In genomic region chrX:134746459-134746858, GRCm38 (mm10) we compare ENCODE assay signal across 8 mouse cellular contexts. TPM values are rescaled to one million over a fixed set of nuclear protein-coding genes. Genes with fewer than 3 reads are reported as not detected.
DNase-seq lines count a peak whose midpoint lies in the region; ATAC-seq and TF ChIP-seq lines count a peak whose summit lies in the region.

No protein-coding gene starts in this region.

- peak; percentile 71 for TF ChIP-seq CTCF in heart, postnatal 0 days (IDR thresholded peaks at IDR 0.05; ENCODE audit: low read depth)
- peak in 1 of 2 experiments; percentile 73; a peak in 2 of 4 replicates for TF ChIP-seq CTCF in CH12.LX (conservative IDR thresholded peaks at IDR 0.05 in 1 of 2, IDR thresholded peaks at IDR 0.05 in 1 of 2; ENCODE audit: low read depth in 2 of 2, low read length in 2 of 2)
- peak; percentile 81 for TF ChIP-seq CTCF in cerebellum, adult 2 months (IDR thresholded peaks at IDR 0.05; ENCODE audit: borderline replicate concordance, insufficient read depth, low read depth, low read length)

- dilution Hi-C loops in CH12.LX (cut with MboI; ENCODE audit: extremely low pct_ligation_motif_present, extremely low pct_unique_long_range_greater_than_20kb, low sequenced_read_pairs), result no loop called here

- H3K36me3 ChIP-seq in heart, postnatal 0 days (replicated peaks; ENCODE audit: control insufficient read depth, insufficient read depth, low read length), result no peaks in the 10 kb centered on the region
- H3K36me3 ChIP-seq in heart, embryonic 10.5 days, result no peaks in the 10 kb centered on the region
- H3K36me3 ChIP-seq in CH12.LX (replicated peaks in 1 of 2; ENCODE audit: control insufficient read depth in 1 of 2, insufficient read depth in 1 of 2, low read length in 1 of 2), result no peaks in the 10 kb centered on the region
- no peaks in the 10 kb centered on the region for H3K36me3 ChIP-seq in midbrain, embryonic 15.5 days (replicated peaks)

- ATAC-seq in heart, postnatal 0 days (ENCODE audit: insufficient read depth, low read depth), result peak; percentile 21; the same call in 1 of the 2 replicates
- peak; percentile 27; the same call in 1 of the 2 replicates for ATAC-seq in granulocyte monocyte progenitor cell, adult 5-6 weeks (replicated peaks; ENCODE audit: poor library complexity, severe bottlenecking)
- peak; percentile 41; the same call in 1 of the 2 replicates for ATAC-seq in midbrain, embryonic 15.5 days (replicated peaks)

- H3K4me1 ChIP-seq in heart, postnatal 0 days (ENCODE audit: control insufficient read depth, insufficient read depth), result no peaks in the 10 kb centered on the region
- no peaks in the 10 kb centered on the region for H3K4me1 ChIP-seq in heart, embryonic 10.5 days
- peaks cover 0 to 8% of the 10 kb centered on the region in 2 experiments; a peak in 2 of 4 replicates for H3K4me1 ChIP-seq in CH12.LX (ENCODE audit: control insufficient read depth in 1 of 2, insufficient read depth in 2 of 2)
- H3K4me1 ChIP-seq in cerebellum, adult 2 months (ENCODE audit: control insufficient read depth, insufficient read depth, low read length), result no peaks in the 10 kb centered on the region; the same call in 1 of the 2 replicates
- H3K4me1 ChIP-seq in midbrain, embryonic 15.5 days, result peaks cover 8% of the 10 kb centered on the region

- DNase-seq in heart, postnatal 0 days (ENCODE audit: low spot score), result peak; percentile 20
- no peak for DNase-seq in heart, embryonic 10.5 days (ENCODE audit: low spot score)
- DNase-seq in CH12.LX (ENCODE audit: extremely low read depth), result peak; percentile 41
- DNase-seq in cerebellum, adult 2 months, result peak; percentile 45 to 49
- DNase-seq in layer of hippocampus, postnatal 10 days (ENCODE audit: low spot score in 2 of 2), result peak; percentile 21 to 43
- DNase-seq in thymus, postnatal 14 days, result peak; percentile 66

- no peak overlapping the region for H3K4me3 ChIP-seq in heart, postnatal 0 days (ENCODE audit: low read depth, low read length)
- no peak overlapping the region for H3K4me3 ChIP-seq in heart, embryonic 10.5 days
- no peak overlapping the region for H3K4me3 ChIP-seq in CH12.LX (replicated peaks in 1 of 3; ENCODE audit: low read depth in 2 of 3, low read length in 2 of 3, poor library complexity in 1 of 3)
- H3K4me3 ChIP-seq in cerebellum, adult 2 months (replicated peaks; ENCODE audit: insufficient read depth, low read depth, low read length), result no peak overlapping the region
- H3K4me3 ChIP-seq in midbrain, embryonic 15.5 days, result no peak overlapping the region

- H3K9me3 ChIP-seq in heart, postnatal 0 days (replicated peaks; ENCODE audit: control insufficient read depth, low read length), result no peaks in the 10 kb centered on the region
- no peaks in the 10 kb centered on the region for H3K9me3 ChIP-seq in heart, embryonic 10.5 days
- H3K9me3 ChIP-seq in CH12.LX (replicated peaks; ENCODE audit: low read length), result no peaks in the 10 kb centered on the region
- H3K9me3 ChIP-seq in midbrain, embryonic 15.5 days, result no peaks in the 10 kb centered on the region

- TF ChIP-seq POLR2A in CH12.LX (IDR thresholded peaks at IDR 0.05; ENCODE audit: low read depth, low read length), result no peak
- TF ChIP-seq POLR2A in cerebellum, adult 2 months (IDR thresholded peaks at IDR 0.05; ENCODE audit: borderline replicate concordance, insufficient read depth, low read length), result no peak

- no peak overlapping the region for H3K9ac ChIP-seq in heart, postnatal 0 days (replicated peaks; ENCODE audit: low read depth, low read length)
- H3K9ac ChIP-seq in CH12.LX (ENCODE audit: insufficient read depth, low read depth), result no peak overlapping the region
- no peak overlapping the region for H3K9ac ChIP-seq in midbrain, embryonic 15.5 days

- no peaks in the 10 kb centered on the region for H3K27me3 ChIP-seq in heart, postnatal 0 days (ENCODE audit: control insufficient read depth, insufficient read depth, low read length)
- H3K27me3 ChIP-seq in heart, embryonic 10.5 days (ENCODE audit: insufficient read depth, poor library complexity, severe bottlenecking), result peaks cover 25% of the 10 kb centered on the region
- no peaks in the 10 kb centered on the region for H3K27me3 ChIP-seq in CH12.LX (replicated peaks)
- no peaks in the 10 kb centered on the region for H3K27me3 ChIP-seq in cerebellum, adult 2 months (ENCODE audit: control insufficient read depth, insufficient read depth, low read length)
- peaks cover 3% of the 10 kb centered on the region; the same call in 1 of the 2 replicates for H3K27me3 ChIP-seq in midbrain, embryonic 15.5 days (replicated peaks)

- in situ Hi-C loops in CH12.LX (cut with MboI; ENCODE audit: low pct_ligation_motif_present, low pct_unique_long_range_greater_than_20kb, low sequenced_read_pairs), result no loop called here

- H3K27ac ChIP-seq in heart, postnatal 0 days (ENCODE audit: low read depth), result no peak overlapping the region
- H3K27ac ChIP-seq in heart, embryonic 10.5 days, result no peak overlapping the region
- H3K27ac ChIP-seq in CH12.LX (ENCODE audit: insufficient read depth, low read depth), result no peak overlapping the region
- H3K27ac ChIP-seq in cerebellum, adult 2 months (ENCODE audit: insufficient read depth, low read length), result no peak overlapping the region
- H3K27ac ChIP-seq in midbrain, embryonic 15.5 days, result no peak overlapping the region

- H3K79me2 ChIP-seq in CH12.LX (replicated peaks; ENCODE audit: control insufficient read depth, extremely low read depth, insufficient read depth, poor library complexity, severe bottlenecking), result no peaks in the 10 kb centered on the region

- peak; percentile 70 for TF ChIP-seq RAD21 in CH12.LX (IDR thresholded peaks at IDR 0.05; ENCODE audit: low read depth, low read length)

- TF ChIP-seq EP300 in heart, postnatal 0 days (IDR thresholded peaks at IDR 0.05; ENCODE audit: low read depth), result no peak
- TF ChIP-seq EP300 in CH12.LX (IDR thresholded peaks at IDR 0.05; ENCODE audit: low read length), result no peak

- 29% methylated on average over 5 of the region's 5 CpGs for WGBS in heart, postnatal 0 days
- 35% methylated on average over 5 of the region's 5 CpGs for WGBS in heart, embryonic 10.5 days
- 17% methylated on average over 5 of the region's 5 CpGs for WGBS in cerebellum, adult 2 months
- WGBS in midbrain, embryonic 15.5 days, result 32% methylated on average over 5 of the region's 5 CpGs

- no peak overlapping the region for H3K4me2 ChIP-seq in heart, postnatal 0 days (ENCODE audit: low read depth, low read length)
- no peak overlapping the region for H3K4me2 ChIP-seq in CH12.LX (ENCODE audit: insufficient read depth, low read depth, poor library complexity, severe bottlenecking)
- H3K4me2 ChIP-seq in midbrain, embryonic 15.5 days, result no peak overlapping the region

TF ChIP-seq in CH12.LX, 34 proteins besides CTCF, POLR2A, EP300 and RAD21:
- TF ChIP-seq SMC3 (IDR thresholded peaks at IDR 0.05; ENCODE audit: low read depth, low read length), result peak; percentile 84
- TF ChIP-seq CHD1 (IDR thresholded peaks at IDR 0.05; ENCODE audit: low read depth, low read length), result no peak
TF ChIP-seq in CH12.LX: peak in this region for 1.

RNA-seq across cellular contexts. Expression of gene Armcx6, which starts 4.8 kb away (rescaled TPM):
- 7.7 and 13.7 TPM in 2 replicates for total RNA-seq in heart, postnatal 0 days (2014; rRNA removed; ENCODE audit: low replicate concordance)
- 7.3 and 7.8 TPM in 2 replicates for polyA plus RNA-seq in heart, postnatal 0 days (2015; fragmentation: Nextera tagmentation; extraction: Ambion mirVana)
- polyA plus RNA-seq in heart, embryonic 10.5 days (2016; fragmentation: Nextera tagmentation; extraction: Ambion mirVana), result 15.5 and 18.2 TPM in 2 replicates
- total RNA-seq in CH12.LX (2012; rRNA removed), result 0.67 and 1.2 TPM in 2 replicates
- 1.3 and 1.7 TPM in 2 replicates for total RNA-seq in CH12.LX (2014; rRNA removed)
- polyA plus RNA-seq in CH12.LX (2012; ENCODE audit: insufficient read length, low read depth), result 1.7 and 2.2 TPM in 2 replicates
- polyA plus RNA-seq in cerebellum, adult 2 months (2012; rRNA removed), result 10.1 and 11.6 TPM in 2 replicates
- total RNA-seq in granulocyte monocyte progenitor cell, adult 5-6 weeks (2014; fragmentation: Nextera tagmentation), result 1.4 and 5.2 TPM in 2 replicates
- 2.8 and 4.5 TPM in 2 replicates for total RNA-seq in granulocyte monocyte progenitor cell, adult 5-6 weeks (2017)
- total RNA-seq in layer of hippocampus, postnatal 10 days (2021), result 10 to 100 TPM in 1 of 2 experiments, 1 to 10 TPM in 1; 9.5 to 10.4 TPM
- polyA plus RNA-seq in midbrain, embryonic 15.5 days (2015; fragmentation: Nextera tagmentation; extraction: Ambion mirVana), result 44.8 and 52.8 TPM in 2 replicates

RNA-seq across cellular contexts. Expression of gene Armcx3, which starts 9.9 kb away (rescaled TPM):
- total RNA-seq in heart, postnatal 0 days (2014; rRNA removed; ENCODE audit: low replicate concordance), result 22.1 and 33.6 TPM in 2 replicates
- 59.5 and 64.1 TPM in 2 replicates for polyA plus RNA-seq in heart, postnatal 0 days (2015; fragmentation: Nextera tagmentation; extraction: Ambion mirVana)
- 70.7 and 82.5 TPM in 2 replicates for polyA plus RNA-seq in heart, embryonic 10.5 days (2016; fragmentation: Nextera tagmentation; extraction: Ambion mirVana)
- total RNA-seq in CH12.LX (2012; rRNA removed), result 8.6 and 11.6 TPM in 2 replicates
- total RNA-seq in CH12.LX (2014; rRNA removed), result 0.23 and 0.49 TPM in 2 replicates
- 1.1 and 1.2 TPM in 2 replicates for polyA plus RNA-seq in CH12.LX (2012; ENCODE audit: insufficient read length, low read depth)
- 62.2 and 66.1 TPM in 2 replicates for polyA plus RNA-seq in cerebellum, adult 2 months (2012; rRNA removed)
- 27.7 and 30.1 TPM in 2 replicates for total RNA-seq in granulocyte monocyte progenitor cell, adult 5-6 weeks (2014; fragmentation: Nextera tagmentation)
- 29.2 and 32.9 TPM in 2 replicates for total RNA-seq in granulocyte monocyte progenitor cell, adult 5-6 weeks (2017)
- 100 to 1,000 TPM in 1 of 2 experiments, 10 to 100 TPM in 1; 93.6 to 109 TPM for total RNA-seq in layer of hippocampus, postnatal 10 days (2021)
- 71.3 and 73.2 TPM in 2 replicates for polyA plus RNA-seq in midbrain, embryonic 15.5 days (2015; fragmentation: Nextera tagmentation; extraction: Ambion mirVana)

RNA-seq across cellular contexts. Expression of gene Armcx1, which starts 28.7 kb away (rescaled TPM):
- 3.9 and 13.9 TPM in 2 replicates for total RNA-seq in heart, postnatal 0 days (2014; rRNA removed; ENCODE audit: low replicate concordance)
- 21.8 and 22.7 TPM in 2 replicates for polyA plus RNA-seq in heart, postnatal 0 days (2015; fragmentation: Nextera tagmentation; extraction: Ambion mirVana)
- polyA plus RNA-seq in heart, embryonic 10.5 days (2016; fragmentation: Nextera tagmentation; extraction: Ambion mirVana), result 41.4 and 48.4 TPM in 2 replicates
- total RNA-seq in CH12.LX (2012; rRNA removed), result 0.08 and 0.13 TPM in 2 replicates
- not detected in 2 replicates for total RNA-seq in CH12.LX (2014; rRNA removed)
- polyA plus RNA-seq in CH12.LX (2012; ENCODE audit: insufficient read length, low read depth), result not detected in 2 replicates
- 72.1 and 76.4 TPM in 2 replicates for polyA plus RNA-seq in cerebellum, adult 2 months (2012; rRNA removed)
- total RNA-seq in granulocyte monocyte progenitor cell, adult 5-6 weeks (2014; fragmentation: Nextera tagmentation), result 5.3 and 10.4 TPM in 2 replicates
- total RNA-seq in granulocyte monocyte progenitor cell, adult 5-6 weeks (2017), result 4.8 and 11.5 TPM in 2 replicates
- 10 to 100 TPM; 54.1 to 59.5 TPM for total RNA-seq in layer of hippocampus, postnatal 10 days (2021)
- polyA plus RNA-seq in midbrain, embryonic 15.5 days (2015; fragmentation: Nextera tagmentation; extraction: Ambion mirVana), result 85.2 and 89.1 TPM in 2 replicates

Comparison
In these comparisons a context has a peak if more than half of its experiments do, and no peak if none do; other contexts are left out.
1. RNA of gene Armcx3, which starts 9.9 kb away (polyA plus RNA-seq): 71.3 to 73.2 TPM in midbrain, embryonic 15.5 days, 70.7 to 82.5 TPM in heart, embryonic 10.5 days, 62.2 to 66.1 TPM in cerebellum, adult 2 months and 59.5 to 64.1 TPM in heart, postnatal 0 days; 1.1 to 1.2 TPM in CH12.LX; every median in the first group is over 10 times any median in the second.
2. RNA of gene Armcx1, which starts 28.7 kb away (polyA plus RNA-seq): 85.2 to 89.1 TPM in midbrain, embryonic 15.5 days, 72.1 to 76.4 TPM in cerebellum, adult 2 months, 41.4 to 48.4 TPM in heart, embryonic 10.5 days and 21.8 to 22.7 TPM in heart, postnatal 0 days; not detected in CH12.LX; every median in the first group is over 10 times any median in the second.
3. Peak in every context shown above with its lines, with median percentiles within 50 percentile points of each other: ATAC-seq.